Mouse (Mus musculus) midbrain, embryonic 13.5 days (tissue): Measurements from ENCODE around the gene Sntb2. TPM values are rescaled to one million over a fixed set of nuclear protein-coding genes. Genes with fewer than 3 reads are reported as not detected.
"Not testable (repeated sequence)": the region's sequence is repeated elsewhere in the genome, so short reads cannot be mapped to it uniquely, and the experiment has no call there.

Experiments used
- ATAC-seq: fragments of 200-750 bp; cut with Nextera tagmentation; 2 replicates; pipeline ENCODE4 v1.8.0; 2017; ENCODE audit warnings: mild to moderate bottlenecking, moderate TSS enrichment, moderate library complexity
- H3K27ac ChIP-seq: fragments of 300-500 bp; sonication (generic); 2 replicates; pipeline ENCODE4 v1.5.1; 2015; ENCODE audit warnings: inconsistent platforms, mild to moderate bottlenecking, moderate library complexity
- H3K27me3 ChIP-seq: fragments of 300-500 bp; sonication (generic); 2 replicates; pipeline ENCODE4 v1.6.1; 2015; ENCODE audit warnings: mild to moderate bottlenecking, inconsistent platforms
- H3K36me3 ChIP-seq: fragments of 300-500 bp; sonication (generic); 2 replicates; pipeline ENCODE4 v1.6.1; 2015; ENCODE audit warnings: mild to moderate bottlenecking, inconsistent platforms
- H3K4me1 ChIP-seq: fragments of 300-500 bp; sonication (generic); replicated peaks from 2 replicates; pipeline ENCODE4 v1.6.1; 2015; ENCODE audit warnings: inconsistent platforms
- H3K4me2 ChIP-seq: fragments of 300-500 bp; sonication (generic); replicated peaks from 2 replicates; pipeline ENCODE4 v1.6.1; 2015; ENCODE audit warnings: moderate library complexity, mild to moderate bottlenecking, inconsistent platforms
- H3K4me3 ChIP-seq: fragments of 300-500 bp; sonication (generic); replicated peaks from 2 replicates; pipeline ENCODE4 v1.5.1; 2015; ENCODE audit warnings: mild to moderate bottlenecking, inconsistent platforms
- H3K9ac ChIP-seq: fragments of 300-500 bp; sonication (generic); replicated peaks from 2 replicates; pipeline ENCODE4 v1.6.1; 2015; ENCODE audit warnings: mild to moderate bottlenecking, inconsistent platforms
- H3K9me3 ChIP-seq: fragments of 300-500 bp; sonication (generic); 2 replicates; pipeline ENCODE4 v1.6.1; 2016; ENCODE audit warnings: mild to moderate bottlenecking, inconsistent platforms
- WGBS: fragments of 180-500 bp; shearing (Covaris S2); methylation state at CpG from one replicate; pipeline ENCODE4 v1.1.7; 2015; 5-methylcytosine and 5-hydroxymethylcytosine counted together
- polyA plus RNA-seq: library from polyadenylated mRNA; unstranded; fragments of >200 nt; fragmentation: Nextera tagmentation; extraction: Ambion mirVana; gene quantifications from 2 replicates; pipeline ENCODE4 v1.2.1, GENCODE M21; 2015

Sntb2 gene
- polyA plus RNA-seq, 1 experiment from 2014 or later = 6.7 TPM

DNA sequence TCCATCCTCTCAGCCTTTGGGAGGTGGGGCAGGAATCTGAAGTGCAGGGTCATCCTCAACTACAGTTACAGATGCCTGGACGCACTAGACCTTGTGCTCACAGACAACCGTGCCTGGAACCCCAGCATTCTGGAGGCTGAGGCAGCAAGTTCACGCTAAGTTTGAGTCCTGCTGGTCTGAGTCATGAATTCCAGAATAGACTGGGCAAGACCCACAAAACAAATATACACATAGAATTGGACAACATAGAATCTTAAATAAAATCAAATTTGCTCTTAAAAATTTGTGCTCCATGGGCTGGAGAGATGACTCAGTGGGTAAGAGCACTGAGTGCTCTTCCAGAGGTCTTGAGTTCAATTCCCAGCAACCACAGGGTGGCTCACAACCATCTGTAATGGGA is 21.5 kb downstream of the Sntb2 start:
- H3K36me3 ChIP-seq = no peaks in the 10 kb centered on the region
- ATAC-seq = no peak
- whole genome bisulfite sequencing = 95% methylated on average over 3 of the region's 3 CpGs
- H3K27me3 ChIP-seq = no peaks in the 10 kb centered on the region
- no peak overlapping the region for H3K4me2 ChIP-seq
- no peaks in the 10 kb centered on the region for H3K4me1 ChIP-seq
- no peak overlapping the region for H3K4me3 ChIP-seq
- H3K9me3 ChIP-seq = no peaks in the 10 kb centered on the region
- H3K9ac ChIP-seq = no peak overlapping the region
- no peak overlapping the region for H3K27ac ChIP-seq

GRCm38 (mm10) chr8:106958212-106958611 is 22.7 kb downstream of the Sntb2 start:
- H3K9ac ChIP-seq = no peak overlapping the region
- no peaks in the 10 kb centered on the region for H3K9me3 ChIP-seq
- WGBS = 93% methylated on average over 3 of the region's 3 CpGs
- H3K36me3 ChIP-seq = no peaks in the 10 kb centered on the region
- no peaks in the 10 kb centered on the region for H3K27me3 ChIP-seq
- no peak overlapping the region for H3K27ac ChIP-seq
- H3K4me2 ChIP-seq = no peak overlapping the region
- H3K4me3 ChIP-seq = no peak overlapping the region
- ATAC-seq = no peak
- H3K4me1 ChIP-seq = peaks cover 3% of the 10 kb centered on the region; the same call in 1 of the 2 replicates

DNA sequence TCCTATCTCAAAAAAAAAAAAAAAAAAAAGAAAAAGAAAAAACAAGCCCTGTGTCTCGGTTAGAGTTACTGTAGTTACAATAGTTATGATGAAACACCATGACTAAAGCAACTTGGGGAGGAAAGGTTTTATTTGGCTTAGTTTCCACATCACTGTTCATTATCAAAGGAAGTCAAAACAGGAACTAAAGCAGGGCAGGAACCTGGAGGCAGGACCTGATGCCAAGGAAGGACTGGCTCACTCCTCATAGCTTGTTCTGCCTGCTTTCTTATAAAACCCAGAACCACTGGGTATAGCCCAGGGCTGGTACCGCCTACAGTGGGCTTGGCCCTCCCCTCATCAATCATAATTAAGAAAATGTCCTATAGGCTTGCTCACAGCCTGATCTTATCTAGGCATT is 24.1 kb downstream of the Sntb2 start:
- H3K9ac ChIP-seq = no peak overlapping the region
- no peak for ATAC-seq
- H3K27me3 ChIP-seq = no peaks in the 10 kb centered on the region
- no peaks in the 10 kb centered on the region for H3K36me3 ChIP-seq
- H3K4me3 ChIP-seq = no peak overlapping the region
- H3K9me3 ChIP-seq = no peaks in the 10 kb centered on the region
- H3K4me1 ChIP-seq = peaks cover 8% of the 10 kb centered on the region; the same call in 1 of the 2 replicates
- 89% methylated on average over 2 of the region's 2 CpGs for WGBS
- no peak overlapping the region for H3K27ac ChIP-seq
- H3K4me2 ChIP-seq = no peak overlapping the region

GRCm38 (mm10) chr8:106962322-106962721 is 26.8 kb downstream of the Sntb2 start:
- no peak for ATAC-seq
- 91% methylated on average over 3 of the region's 3 CpGs for WGBS

DNA sequence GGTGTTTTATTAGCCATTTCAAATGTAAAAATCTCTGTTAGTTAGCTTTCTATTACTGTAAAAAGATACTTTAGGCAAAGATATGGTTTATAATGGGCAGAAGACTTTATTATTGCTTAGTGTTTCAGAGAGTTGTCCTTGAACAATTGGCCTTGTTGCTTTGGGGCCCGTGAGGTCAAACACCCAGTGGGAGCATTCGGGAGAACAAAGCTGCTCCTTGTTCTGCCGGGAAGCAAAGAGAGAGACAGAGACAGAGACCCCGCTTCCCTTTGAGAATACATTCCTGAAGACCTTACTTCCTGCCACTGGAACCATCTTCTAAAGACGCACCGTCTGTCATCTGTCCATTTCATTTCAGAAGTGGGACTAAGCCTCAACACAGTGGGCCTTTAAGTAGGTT is 27.8 kb downstream of the Sntb2 start:
- Histone ChIP-seq H3K36me3 (no peaks in the 10 kb centered on the region), H3K9ac (no peak overlapping the region), H3K9me3 (no peaks in the 10 kb centered on the region), H3K4me3 (no peak overlapping the region), H3K4me1 (peaks cover 8% of the 10 kb centered on the region; the same call in 1 of the 2 replicates), H3K4me2 (no peak overlapping the region), H3K27ac (no peak overlapping the region), H3K27me3 (no peaks in the 10 kb centered on the region)
- 23% methylated on average over 6 of the region's 6 CpGs for WGBS
- no peak for ATAC-seq

More at GRCm38 (mm10) chr8:106962322-106962721, 26.8 kb downstream of the Sntb2 start:
- no peak overlapping the region for H3K27ac ChIP-seq
- no peak overlapping the region for H3K4me3 ChIP-seq
- H3K4me2 ChIP-seq = no peak overlapping the region
- peaks cover 8% of the 10 kb centered on the region; the same call in 1 of the 2 replicates for H3K4me1 ChIP-seq
- H3K36me3 ChIP-seq = no peaks in the 10 kb centered on the region
- H3K27me3 ChIP-seq = no peaks in the 10 kb centered on the region
- H3K9me3 ChIP-seq = no peaks in the 10 kb centered on the region
- H3K9ac ChIP-seq = no peak overlapping the region

DNA sequence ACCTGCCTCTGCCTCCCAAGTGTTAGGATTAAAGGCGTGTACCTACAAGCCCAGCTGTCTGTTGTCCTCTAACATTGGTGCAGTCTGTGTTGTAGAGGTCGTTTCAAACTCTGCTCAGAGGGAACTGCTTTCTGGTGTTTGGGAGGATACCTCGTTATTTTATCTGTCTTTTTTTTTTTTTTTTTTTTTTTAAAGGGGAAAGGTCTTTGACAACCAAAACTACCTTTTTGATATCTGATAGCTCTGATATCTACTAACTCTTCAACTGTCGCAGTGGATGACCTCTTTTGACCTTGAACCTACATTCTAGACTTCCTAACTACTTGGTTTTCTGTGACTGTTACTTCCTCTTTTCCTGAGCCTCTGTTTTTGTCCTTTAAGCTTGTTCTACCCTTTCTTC is 29.0 kb downstream of the Sntb2 start:
- H3K9ac ChIP-seq = no peak overlapping the region
- no peak overlapping the region for H3K4me3 ChIP-seq
- ATAC-seq = no peak
- H3K4me2 ChIP-seq = no peak overlapping the region
- no peaks in the 10 kb centered on the region for H3K9me3 ChIP-seq
- WGBS = 85% methylated on average over 4 of the region's 4 CpGs
- peaks cover 8% of the 10 kb centered on the region; the same call in 1 of the 2 replicates for H3K4me1 ChIP-seq
- H3K27me3 ChIP-seq = no peaks in the 10 kb centered on the region
- no peaks in the 10 kb centered on the region for H3K36me3 ChIP-seq
- no peak overlapping the region for H3K27ac ChIP-seq

DNA sequence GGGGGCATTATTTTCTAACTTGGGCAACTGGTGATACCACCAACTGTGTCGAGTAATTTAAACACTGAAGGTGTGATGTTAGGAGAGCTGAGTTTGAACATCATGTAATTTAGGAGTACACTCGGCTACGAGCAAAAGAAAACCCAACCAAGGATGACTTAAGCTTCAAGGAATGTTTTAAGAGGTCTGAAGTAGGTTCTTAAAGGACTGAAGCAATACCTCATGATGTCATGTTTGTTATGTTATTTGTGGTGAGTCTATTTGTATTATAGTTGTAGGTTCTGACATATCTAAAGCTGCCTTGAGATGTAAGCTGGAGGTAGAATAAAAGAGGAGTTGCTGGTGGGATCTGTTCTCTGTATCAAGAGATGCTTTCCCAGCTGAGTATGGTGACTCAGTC is 34.4 kb downstream of the Sntb2 start:
- Histone ChIP-seq H3K4me3 (no peak overlapping the region), H3K9ac (no peak overlapping the region), H3K4me2 (no peak overlapping the region), H3K4me1 (no peaks in the 10 kb centered on the region), H3K36me3 (no peaks in the 10 kb centered on the region), H3K27ac (no peak overlapping the region), H3K9me3 (no peaks in the 10 kb centered on the region), H3K27me3 (no peaks in the 10 kb centered on the region)
- no peak for ATAC-seq
- WGBS = 89% methylated on average over 3 of the region's 3 CpGs

DNA sequence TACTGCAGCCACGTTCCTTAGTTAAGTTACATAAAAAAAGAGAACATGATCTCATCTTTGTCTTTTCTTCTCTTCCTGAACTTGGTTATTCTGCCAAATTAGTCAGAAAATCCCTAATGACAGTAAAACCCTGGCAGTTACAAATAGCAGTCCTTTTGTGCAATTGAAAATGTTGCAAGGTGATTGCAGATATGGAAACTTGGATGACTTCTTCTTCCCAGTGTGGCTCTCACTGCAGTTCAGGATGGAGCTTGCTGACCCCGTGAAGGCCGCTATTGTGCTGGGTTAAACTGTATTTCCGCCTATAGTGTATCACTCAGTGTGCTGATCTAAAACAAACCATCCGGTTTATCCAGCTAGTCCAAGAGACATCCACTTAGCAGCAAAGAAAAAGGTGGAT is 36.4 kb downstream of the Sntb2 start:
- H3K9me3 ChIP-seq = no peaks in the 10 kb centered on the region
- no peaks in the 10 kb centered on the region for H3K4me1 ChIP-seq
- peaks cover 3% of the 10 kb centered on the region; the same call in 1 of the 2 replicates for H3K27me3 ChIP-seq
- H3K4me3 ChIP-seq = no peak overlapping the region
- no peak overlapping the region for H3K4me2 ChIP-seq
- no peak overlapping the region for H3K27ac ChIP-seq
- H3K9ac ChIP-seq = no peak overlapping the region
- 87% methylated on average over 5 of the region's 5 CpGs for whole genome bisulfite sequencing
- no peak for ATAC-seq
- H3K36me3 ChIP-seq = no peaks in the 10 kb centered on the region

DNA sequence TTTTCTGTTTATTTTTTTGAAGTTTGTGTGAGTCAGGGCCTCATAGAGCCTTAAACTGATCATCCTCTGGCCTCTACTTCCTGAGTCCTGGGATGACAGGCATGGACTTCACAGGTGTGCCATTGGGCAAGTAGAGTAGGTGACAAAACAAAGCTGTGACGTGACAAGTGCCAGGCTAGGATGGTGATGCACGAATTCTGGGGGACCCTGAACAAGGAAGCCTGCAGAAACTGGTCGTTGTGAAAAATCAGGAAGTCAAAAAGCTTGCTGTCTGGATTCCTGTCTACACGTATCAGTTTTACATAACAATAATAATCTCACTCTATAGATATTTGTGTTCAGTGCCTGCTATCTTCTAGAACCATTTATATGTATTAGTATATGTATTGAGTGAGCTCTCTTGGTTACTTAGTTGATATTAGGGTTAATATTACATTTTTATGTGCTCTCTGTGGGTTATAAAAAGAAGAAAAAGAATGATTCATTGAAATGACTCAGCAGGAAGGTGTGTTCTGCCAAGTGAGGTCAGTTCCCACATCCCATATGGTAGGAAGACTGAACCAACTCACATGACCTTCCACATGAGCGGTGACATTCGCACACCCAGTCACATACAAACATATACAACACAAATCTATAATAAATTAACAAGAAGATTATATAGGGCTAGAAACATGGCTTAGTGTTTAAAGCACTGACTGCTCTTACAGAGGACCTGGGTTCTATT is 37.2 kb downstream of the Sntb2 start:
- Histone ChIP-seq H3K4me1 (no peaks in the 10 kb centered on the region), H3K27ac (no peak overlapping the region), H3K4me3 (no peak overlapping the region), H3K36me3 (no peaks in the 10 kb centered on the region), H3K9ac (no peak overlapping the region), H3K27me3 (peaks cover 8% of the 10 kb centered on the region; the same call in 1 of the 2 replicates), H3K9me3 (no peaks in the 10 kb centered on the region), H3K4me2 (no peak overlapping the region)
- 88% methylated on average over 6 of the region's 6 CpGs for WGBS
- ATAC-seq = no peak

DNA sequence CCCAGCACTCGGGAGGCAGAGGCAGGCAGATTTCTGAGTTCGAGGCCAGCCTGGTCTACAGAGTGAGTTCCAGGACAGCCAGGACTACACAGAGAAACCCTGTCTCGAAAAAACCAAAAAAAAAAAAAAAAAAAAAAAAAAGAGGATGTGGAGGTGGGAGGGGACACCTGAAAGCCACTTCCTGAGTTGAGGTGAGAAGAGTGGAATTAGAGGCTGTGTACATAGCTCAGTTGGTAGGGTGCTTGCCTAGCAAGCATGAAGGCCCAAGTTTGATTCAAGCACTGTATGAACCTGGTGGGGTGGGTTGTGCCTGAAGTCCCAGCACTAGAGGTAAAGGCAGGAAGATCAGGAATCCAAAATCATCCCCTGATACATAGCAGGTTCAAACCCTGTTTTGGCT is 38.0 kb downstream of the Sntb2 start:
- 97% methylated on average over 2 of the region's 3 CpGs for WGBS
- H3K27me3 ChIP-seq, H3K9me3 ChIP-seq, H3K4me3 ChIP-seq, ATAC-seq, H3K4me1 ChIP-seq, H3K9ac ChIP-seq, H3K27ac ChIP-seq, H3K4me2 ChIP-seq, H3K36me3 ChIP-seq: not testable (repeated sequence)

DNA sequence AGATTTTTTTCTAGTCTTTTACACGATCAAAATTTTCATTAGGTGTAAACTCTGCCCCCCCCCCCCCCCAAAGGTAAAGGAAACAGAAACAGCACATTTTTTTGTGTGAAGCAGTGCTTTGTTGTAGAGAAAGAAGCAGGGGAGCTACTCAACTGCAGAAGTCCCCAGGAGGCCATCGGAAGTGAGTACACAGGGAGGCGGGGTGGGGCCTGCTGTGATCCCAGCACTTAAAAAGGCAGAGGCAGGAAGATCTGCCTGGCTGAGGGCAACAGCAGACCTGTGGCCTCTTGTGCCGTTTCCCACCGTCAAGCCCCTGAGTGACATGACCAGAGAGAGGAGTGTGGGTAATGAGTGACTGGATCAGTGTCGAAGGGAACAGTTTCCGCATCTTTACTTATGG is 39.2 kb downstream of the Sntb2 start:
- Histone ChIP-seq H3K36me3 (no peaks in the 10 kb centered on the region), H3K9ac (no peak overlapping the region), H3K9me3 (no peaks in the 10 kb centered on the region), H3K4me1 (peaks cover 8% of the 10 kb centered on the region), H3K27ac (no peak overlapping the region), H3K4me3 (no peak overlapping the region), H3K4me2 (no peak overlapping the region), H3K27me3 (peaks cover 9% of the 10 kb centered on the region; the same call in 1 of the 2 replicates)
- 80% methylated on average over 7 of the region's 7 CpGs for WGBS
- ATAC-seq = no peak

- Histone ChIP-seq H3K4me1 (peaks cover 8% of the 10 kb centered on the region), H3K9ac (no peak overlapping the region), H3K36me3 (no peaks in the 10 kb centered on the region), H3K4me3 (no peak overlapping the region), H3K27ac (no peak overlapping the region), H3K9me3 (no peaks in the 10 kb centered on the region), H3K4me2 (no peak overlapping the region), H3K27me3 (peaks cover 9% of the 10 kb centered on the region; the same call in 1 of the 2 replicates)
- WGBS = 95% methylated on average over 2 of the region's 2 CpGs
- ATAC-seq = no peak
Measured at GRCm38 (mm10) chr8:106975764-106976163, 40.2 kb downstream of the Sntb2 start.

DNA sequence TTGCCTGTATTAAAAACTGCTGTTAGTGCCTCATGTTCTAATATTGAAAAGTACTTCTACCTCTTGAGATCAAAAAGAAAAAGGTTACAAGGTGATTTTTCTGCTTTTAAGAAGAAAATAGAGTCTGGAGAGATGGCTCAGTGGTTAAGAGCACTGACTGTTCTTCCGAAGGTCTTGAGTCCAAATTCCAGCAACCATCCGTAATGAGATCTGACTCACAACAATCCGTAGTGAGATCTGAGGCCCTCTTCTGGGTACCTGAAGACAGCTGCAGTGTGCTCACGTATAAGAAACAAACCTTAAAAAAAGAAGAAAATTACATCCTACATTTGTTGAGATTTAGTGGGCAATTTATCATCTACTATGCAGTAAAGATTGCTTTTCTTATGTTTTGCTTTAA is 40.9 kb downstream of the Sntb2 start:
- Histone ChIP-seq H3K4me2 (no peak overlapping the region), H3K4me1 (peaks cover 8% of the 10 kb centered on the region), H3K27ac (no peak overlapping the region), H3K36me3 (no peaks in the 10 kb centered on the region), H3K9ac (no peak overlapping the region), H3K27me3 (peaks cover 9% of the 10 kb centered on the region; the same call in 1 of the 2 replicates), H3K4me3 (no peak overlapping the region), H3K9me3 (no peaks in the 10 kb centered on the region)
- whole genome bisulfite sequencing = 92% methylated on average over 4 of the region's 4 CpGs
- ATAC-seq = no peak
